Mouse (Mus musculus): ENCODE results near the gene Rnf145.

The Rnf145 gene

GRCm38 (mm10) chr11:44510371-44510770 lies 8.4 kb upstream of the Rnf145 start:
- no peak for DNase-seq (ENCODE audit: low read depth)

GRCm38 (mm10) chr11:44512044-44513025 lies 6.4 kb upstream of the Rnf145 start:
- DNase-seq (ENCODE audit: low read depth), result no peak

- no peak for DNase-seq (ENCODE audit: low read depth)
Observed at GRCm38 (mm10) chr11:44513026-44513422, 5.7 kb upstream of the Rnf145 start.

- no peak for DNase-seq (ENCODE audit: low read depth)
Observed at GRCm38 (mm10) chr11:44514666-44515065, 4.1 kb upstream of the Rnf145 start.

- DNase-seq (ENCODE audit: low read depth), result no peak
Observed at GRCm38 (mm10) chr11:44516362-44516761, 2.4 kb upstream of the Rnf145 start.

- DNase-seq (ENCODE audit: low read depth), result no peak
Observed at GRCm38 (mm10) chr11:44517561-44518280, 1.0 kb upstream of the Rnf145 start.

- no peak for DNase-seq (ENCODE audit: low read depth)
Observed at GRCm38 (mm10) chr11:44519096-44519949, 559 bp downstream of the Rnf145 start.

GRCm38 (mm10) chr11:44519950-44520761 lies 1.4 kb downstream of the Rnf145 start:
- DNase-seq (ENCODE audit: low read depth), result peak; percentile 36

- DNase-seq (ENCODE audit: low read depth), result no peak
Observed at GRCm38 (mm10) chr11:44522594-44522993, 3.8 kb downstream of the Rnf145 start.

- no peak for DNase-seq (ENCODE audit: low read depth)
Observed at GRCm38 (mm10) chr11:44525765-44526164, 7.0 kb downstream of the Rnf145 start.

- no peak for DNase-seq (ENCODE audit: low read depth)
Observed at GRCm38 (mm10) chr11:44526654-44527263, 8.0 kb downstream of the Rnf145 start.

- no peak for DNase-seq (ENCODE audit: low read depth)
Observed at GRCm38 (mm10) chr11:44528560-44529199, 9.9 kb downstream of the Rnf145 start.

GRCm38 (mm10) chr11:44529200-44529599 lies 10.4 kb downstream of the Rnf145 start:
- DNase-seq (ENCODE audit: low read depth), result no peak

GRCm38 (mm10) chr11:44529716-44530115 lies 11.0 kb downstream of the Rnf145 start:
- no peak for DNase-seq (ENCODE audit: low read depth)

- no peak for DNase-seq (ENCODE audit: low read depth)
Observed at GRCm38 (mm10) chr11:44530382-44530781, 11.6 kb downstream of the Rnf145 start.

GRCm38 (mm10) chr11:44530867-44531266 lies 12.1 kb downstream of the Rnf145 start:
- no peak for DNase-seq (ENCODE audit: low read depth)

- no peak for DNase-seq (ENCODE audit: low read depth)
Observed at GRCm38 (mm10) chr11:44531617-44532016, 12.9 kb downstream of the Rnf145 start.

- no peak for DNase-seq (ENCODE audit: low read depth)
Observed at GRCm38 (mm10) chr11:44532846-44533781, 14.3 kb downstream of the Rnf145 start.
